Comparison of ENCODE assay signal across 7 mouse cellular contexts in the genomic region with DNA sequence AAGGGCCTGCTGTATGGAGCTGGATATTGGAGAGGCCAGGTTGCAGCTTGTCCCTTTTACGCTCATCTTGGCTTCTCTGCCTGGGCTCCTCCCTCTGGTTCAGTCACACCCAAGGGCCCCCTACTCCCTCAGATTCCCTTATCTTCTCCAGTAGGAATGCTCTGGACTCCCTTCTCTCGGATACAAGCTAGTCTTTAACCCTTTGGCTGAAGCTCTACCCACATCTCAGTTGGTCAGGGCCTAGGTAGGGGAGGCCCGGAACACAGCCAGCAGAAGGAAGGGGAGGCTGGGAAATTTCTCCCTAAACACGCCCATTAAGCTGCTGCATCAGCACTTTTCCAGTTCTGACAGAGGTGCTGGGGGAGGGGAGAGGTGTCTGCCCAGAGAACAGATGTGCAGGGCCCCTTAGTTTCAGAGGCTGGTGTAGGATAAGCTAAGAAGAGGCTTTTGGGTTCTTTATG. TPM values are rescaled to one million over a fixed set of nuclear protein-coding genes. Genes with fewer than 3 reads are reported as not detected.
DNase-seq lines count a peak whose midpoint lies in the region; ATAC-seq and TF ChIP-seq lines count a peak whose summit lies in the region.

No protein-coding gene starts in this region.

- H3K9ac ChIP-seq in heart, embryonic 16.5 days (ENCODE audit: low read length): peak overlapping the region; percentile 86
- H3K9ac ChIP-seq in midbrain, embryonic 14.5 days (replicated peaks; ENCODE audit: low read length): peak overlapping the region; percentile 79

- no peak for TF ChIP-seq CTCF in G1E (IDR thresholded peaks at IDR 0.05; ENCODE audit: low read depth, low read length)

- peak overlapping the region; percentile 69 for H3K4me2 ChIP-seq in heart, embryonic 16.5 days (ENCODE audit: low read depth, low read length)
- H3K4me2 ChIP-seq in midbrain, embryonic 14.5 days (ENCODE audit: low read length): peak overlapping the region; percentile 80

- H3K36me3 ChIP-seq in G1E (replicated peaks): no peaks in the 10 kb centered on the region
- no peaks in the 10 kb centered on the region for H3K36me3 ChIP-seq in heart, embryonic 16.5 days (ENCODE audit: control insufficient read depth, insufficient read depth)
- peaks cover 26% of the 10 kb centered on the region for H3K36me3 ChIP-seq in limb, embryonic 10.5 days
- H3K36me3 ChIP-seq in midbrain, embryonic 14.5 days (ENCODE audit: control insufficient read depth, insufficient read depth, low read length): no peaks in the 10 kb centered on the region

- ATAC-seq in G1E (ENCODE audit: extremely low read depth, insufficient number of reproducible peaks, low FRiP score, poor library complexity, severe bottlenecking): peak; percentile 31
- peak; percentile 24 for ATAC-seq in heart, embryonic 16.5 days (replicated peaks; ENCODE audit: extremely low read depth, insufficient read depth, low FRiP score)
- ATAC-seq in midbrain, embryonic 14.5 days (ENCODE audit: low FRiP score, low TSS enrichment): 0 out of 2 replicates have a peak, but pooled peaks have one; percentile 13

- H3K4me1 ChIP-seq in G1E (ENCODE audit: insufficient read depth, low read depth, low read length): peaks cover 37% of the 10 kb centered on the region
- peaks cover 44% of the 10 kb centered on the region for H3K4me1 ChIP-seq in heart, embryonic 16.5 days (ENCODE audit: control insufficient read depth, insufficient read depth, low read length)
- H3K4me1 ChIP-seq in limb, embryonic 10.5 days: peaks cover 60% of the 10 kb centered on the region
- peaks cover 42% of the 10 kb centered on the region for H3K4me1 ChIP-seq in midbrain, embryonic 14.5 days (ENCODE audit: control insufficient read depth, insufficient read depth, low read length)

- peak overlapping the region; percentile 71 for H3K4me3 ChIP-seq in G1E (ENCODE audit: low read depth, low read length)
- H3K4me3 ChIP-seq in heart, embryonic 16.5 days (ENCODE audit: low read length): peak overlapping the region; percentile 72
- H3K4me3 ChIP-seq in limb, embryonic 10.5 days: peak overlapping the region; percentile 78
- peak overlapping the region; percentile 70 for H3K4me3 ChIP-seq in midbrain, embryonic 14.5 days (replicated peaks; ENCODE audit: low read depth, low read length)

- no peaks in the 10 kb centered on the region for H3K9me3 ChIP-seq in G1E (replicated peaks)
- no peaks in the 10 kb centered on the region for H3K9me3 ChIP-seq in heart, embryonic 16.5 days (replicated peaks; ENCODE audit: control insufficient read depth, low read length)
- no peaks in the 10 kb centered on the region for H3K9me3 ChIP-seq in limb, embryonic 10.5 days (replicated peaks)
- no peaks in the 10 kb centered on the region for H3K9me3 ChIP-seq in midbrain, embryonic 14.5 days (ENCODE audit: control insufficient read depth, low read length)

- H3K27me3 ChIP-seq in G1E (ENCODE audit: insufficient read depth, low read length): peaks cover 69% of the 10 kb centered on the region
- H3K27me3 ChIP-seq in heart, embryonic 16.5 days (ENCODE audit: control insufficient read depth, insufficient read depth, low read length): no peaks in the 10 kb centered on the region
- no peaks in the 10 kb centered on the region for H3K27me3 ChIP-seq in limb, embryonic 10.5 days (ENCODE audit: low read depth, poor library complexity, severe bottlenecking)
- no peaks in the 10 kb centered on the region for H3K27me3 ChIP-seq in midbrain, embryonic 14.5 days (ENCODE audit: control insufficient read depth, insufficient read depth, low read length)

- no peak for DNase-seq in G1E (ENCODE audit: low spot score)
- DNase-seq in embryo, embryonic 10 days (ENCODE audit: low spot score): peak; percentile 81
- peak; percentile 72 for DNase-seq in limb, embryonic 10.5 days (ENCODE audit: low spot score)
- DNase-seq in midbrain, embryonic 14.5 days: peak; percentile 68
- DNase-seq in layer of hippocampus, postnatal 36 days: no peak
- DNase-seq in urinary bladder, postnatal 25 days (ENCODE audit: low spot score): no peak

- peak overlapping the region; percentile 94 for H3K27ac ChIP-seq in heart, embryonic 16.5 days (ENCODE audit: low read length)
- H3K27ac ChIP-seq in limb, embryonic 10.5 days: peak overlapping the region; percentile 94
- peak overlapping the region; percentile 87 for H3K27ac ChIP-seq in midbrain, embryonic 14.5 days (replicated peaks; ENCODE audit: low read depth, low read length)

- 8% methylated on average over 4 of the region's 4 CpGs for WGBS in heart, embryonic 16.5 days
- WGBS in limb, embryonic 10.5 days: 1% methylated on average over 4 of the region's 4 CpGs
- WGBS in midbrain, embryonic 14.5 days: 1% methylated on average over 4 of the region's 4 CpGs

RNA-seq across cellular contexts. Expression of gene Nynrin, which starts 1.3 kb away (rescaled TPM):
- total RNA-seq in G1E (2014; fragmentation: Nextera tagmentation) (4.5 and 5.6 TPM in 2 replicates), G1E (2017) (3.0 TPM in 2 replicates)
- 3.7 and 4.2 TPM in 2 replicates for polyA plus RNA-seq in G1E (2012)
- polyA plus RNA-seq in heart, embryonic 16.5 days (2015; fragmentation: Nextera tagmentation; extraction: Ambion mirVana): 11.1 and 13.7 TPM in 2 replicates
- 31.1 and 44.4 TPM in 2 replicates for polyA plus RNA-seq in limb, embryonic 10.5 days (2016; fragmentation: Nextera tagmentation; extraction: Ambion mirVana)
- polyA plus RNA-seq in midbrain, embryonic 14.5 days (2014; fragmentation: Nextera tagmentation; extraction: Ambion mirVana): 6.5 and 11.2 TPM in 2 replicates
- 1 to 10 TPM; 6.7 to 7.3 TPM for total RNA-seq in layer of hippocampus, postnatal 36 days (2021)

RNA-seq across cellular contexts. Expression of gene Cbln3, which starts 29.1 kb away (rescaled TPM):
- total RNA-seq in G1E (2014; fragmentation: Nextera tagmentation) (0.53 TPM in 1 of 2 replicates, not detected in the other), G1E (2017) (0.58 and 0.66 TPM in 2 replicates)
- 0.20 and 0.35 TPM in 2 replicates for polyA plus RNA-seq in G1E (2012)
- polyA plus RNA-seq in heart, embryonic 16.5 days (2015; fragmentation: Nextera tagmentation; extraction: Ambion mirVana): 0.59 and 0.69 TPM in 2 replicates
- 0.15 and 0.31 TPM in 2 replicates for polyA plus RNA-seq in limb, embryonic 10.5 days (2016; fragmentation: Nextera tagmentation; extraction: Ambion mirVana)
- polyA plus RNA-seq in midbrain, embryonic 14.5 days (2014; fragmentation: Nextera tagmentation; extraction: Ambion mirVana): 0.19 and 0.20 TPM in 2 replicates
- total RNA-seq in layer of hippocampus, postnatal 36 days (2021): under 1 TPM; 0.37 to 0.43 TPM

RNA-seq across cellular contexts. Expression of gene Khnyn, which starts 29.6 kb away (rescaled TPM):
- total RNA-seq in G1E (2014; fragmentation: Nextera tagmentation) (25.6 and 29.4 TPM in 2 replicates), G1E (2017) (75.1 and 81.7 TPM in 2 replicates)
- polyA plus RNA-seq in G1E (2012): 12.6 and 15.5 TPM in 2 replicates
- 9.8 and 11.2 TPM in 2 replicates for polyA plus RNA-seq in heart, embryonic 16.5 days (2015; fragmentation: Nextera tagmentation; extraction: Ambion mirVana)
- 35.0 and 38.8 TPM in 2 replicates for polyA plus RNA-seq in limb, embryonic 10.5 days (2016; fragmentation: Nextera tagmentation; extraction: Ambion mirVana)
- 6.5 and 7.1 TPM in 2 replicates for polyA plus RNA-seq in midbrain, embryonic 14.5 days (2014; fragmentation: Nextera tagmentation; extraction: Ambion mirVana)
- total RNA-seq in layer of hippocampus, postnatal 36 days (2021): 10 to 100 TPM; 10.6 to 11.7 TPM

RNA-seq across cellular contexts. Expression of gene Nfatc4, which starts 32.2 kb away (rescaled TPM):
- not detected in 2 replicates for total RNA-seq in G1E (2014; fragmentation: Nextera tagmentation)
- 0.12 and 0.71 TPM in 2 replicates for total RNA-seq in G1E (2017)
- 0.04 TPM in 1 of 2 replicates, not detected in the other for polyA plus RNA-seq in G1E (2012)
- polyA plus RNA-seq in heart, embryonic 16.5 days (2015; fragmentation: Nextera tagmentation; extraction: Ambion mirVana): 9.7 and 14.4 TPM in 2 replicates
- polyA plus RNA-seq in limb, embryonic 10.5 days (2016; fragmentation: Nextera tagmentation; extraction: Ambion mirVana): 106 and 157 TPM in 2 replicates
- polyA plus RNA-seq in midbrain, embryonic 14.5 days (2014; fragmentation: Nextera tagmentation; extraction: Ambion mirVana): 6.2 and 8.7 TPM in 2 replicates
- 1 to 10 TPM; 1.2 to 1.9 TPM for total RNA-seq in layer of hippocampus, postnatal 36 days (2021)

RNA-seq across cellular contexts. Expression of gene Sdr39u1, which starts 45.0 kb away (rescaled TPM):
- not detected in 2 replicates for total RNA-seq in G1E (2014; fragmentation: Nextera tagmentation)
- 2.2 and 2.8 TPM in 2 replicates for total RNA-seq in G1E (2017)
- not detected in 2 replicates for polyA plus RNA-seq in G1E (2012)
- polyA plus RNA-seq in heart, embryonic 16.5 days (2015; fragmentation: Nextera tagmentation; extraction: Ambion mirVana): 59.6 and 59.9 TPM in 2 replicates
- 55.0 and 70.3 TPM in 2 replicates for polyA plus RNA-seq in limb, embryonic 10.5 days (2016; fragmentation: Nextera tagmentation; extraction: Ambion mirVana)
- 125 and 142 TPM in 2 replicates for polyA plus RNA-seq in midbrain, embryonic 14.5 days (2014; fragmentation: Nextera tagmentation; extraction: Ambion mirVana)
- 10 to 100 TPM; 68.5 to 70.7 TPM for total RNA-seq in layer of hippocampus, postnatal 36 days (2021)

Comparison
In these comparisons a context has a peak if more than half of its experiments do, and no peak if none do; other contexts are left out.
1. DNase-seq: peak in embryo, embryonic 10 days (single experiment), limb, embryonic 10.5 days (single experiment) and midbrain, embryonic 14.5 days (single experiment); none in G1E (single experiment), layer of hippocampus, postnatal 36 days (0 of 2) and urinary bladder, postnatal 25 days (single experiment).
2. Peak in every context shown above with its lines, with median percentiles within 50 percentile points of each other: ATAC-seq, H3K4me3 ChIP-seq and H3K27ac ChIP-seq.